Mouse (Mus musculus) brain, embryonic 14.5 days (tissue): Measurements from ENCODE around the gene Zfp326.

Source experiments
- CTCF ChIP-seq: fragments of 200-500 bp; IDR thresholded peaks from 2 replicates; pipeline ENCODE4 v1.5.1; 2012; ENCODE audit warnings: inconsistent platforms, mild to moderate bottlenecking, moderate library complexity, borderline replicate concordance; ENCODE audit not compliant: insufficient read depth, insufficient read length; ENCODE audit errors: extremely low read depth
- POLR2A ChIP-seq: fragments of 200-500 bp; IDR thresholded peaks from 2 replicates; pipeline ENCODE4 v1.6.1; 2012; ENCODE audit warnings: mild to moderate bottlenecking, inconsistent platforms, borderline replicate concordance; ENCODE audit not compliant: poor library complexity, insufficient read depth, insufficient read length, severe bottlenecking; ENCODE audit errors: extremely low read depth

DNA sequence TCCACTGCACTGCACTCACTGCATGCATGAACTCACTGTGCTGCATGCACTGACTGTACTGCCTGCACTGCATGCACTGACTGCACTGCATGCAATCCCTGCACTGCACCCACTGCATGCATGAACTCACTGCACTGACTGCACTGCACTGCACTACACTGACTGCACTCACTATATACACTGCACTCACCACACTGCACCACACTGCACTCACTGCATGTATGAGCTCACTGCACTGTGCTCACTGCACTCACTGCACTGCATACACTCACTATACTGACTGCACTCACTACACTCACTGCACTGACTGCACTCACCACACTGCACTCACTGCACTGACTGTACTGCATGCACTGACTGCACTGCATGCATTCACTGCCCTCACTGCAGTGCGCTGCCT, 56.0 kb downstream of the Zfp326 start:
- TF ChIP-seq CTCF (no peak), POLR2A (no peak)
